Mouse (Mus musculus): Measurements from ENCODE around the gene Cers1.

The Cers1 gene

GRCm38 (mm10) chr8:70315624-70316510 is at the start of gene Cers1:
TSS of gene Cers1 (plus strand) at chr8:70315775.
- peak; percentile 76 for DNase-seq

GRCm38 (mm10) chr8:70267674-70268073 is 47.9 kb upstream of the Cers1 start:
- DNase-seq: no peak

- DNase-seq: no peak
These were observed 47.3 kb upstream of the Cers1 start for GRCm38 (mm10) chr8:70268311-70268710.

GRCm38 (mm10) chr8:70268799-70269565 is 46.6 kb upstream of the Cers1 start:
- DNase-seq: peak; percentile 49

- DNase-seq: no peak
These were observed 42.6 kb upstream of the Cers1 start for GRCm38 (mm10) chr8:70272949-70273348.

- DNase-seq: no peak
These were observed 41.2 kb upstream of the Cers1 start for GRCm38 (mm10) chr8:70274350-70274749.

GRCm38 (mm10) chr8:70276476-70276875 is 39.1 kb upstream of the Cers1 start:
- DNase-seq: no peak

- DNase-seq: no peak
These were observed 37.4 kb upstream of the Cers1 start for GRCm38 (mm10) chr8:70278175-70278574.

- no peak for DNase-seq
These were observed 36.3 kb upstream of the Cers1 start for GRCm38 (mm10) chr8:70279266-70279665.

- no peak for DNase-seq
These were observed 34.6 kb upstream of the Cers1 start for GRCm38 (mm10) chr8:70281001-70281400.

- peak; percentile 82 for DNase-seq
These were observed 32.9 kb upstream of the Cers1 start, which contains the start of gene Homer3 for GRCm38 (mm10) chr8:70282603-70283135. TSS of gene Homer3 (plus strand) at chr8:70282827.

GRCm38 (mm10) chr8:70283136-70284077 is 32.2 kb upstream of the Cers1 start:
- peak; percentile 43 for DNase-seq

GRCm38 (mm10) chr8:70284421-70284820 is 31.2 kb upstream of the Cers1 start:
- no peak for DNase-seq

GRCm38 (mm10) chr8:70285304-70285703 is 30.3 kb upstream of the Cers1 start:
- no peak for DNase-seq

GRCm38 (mm10) chr8:70286737-70287136 is 28.8 kb upstream of the Cers1 start:
- no peak for DNase-seq

GRCm38 (mm10) chr8:70293988-70294405 is 21.6 kb upstream of the Cers1 start:
- DNase-seq: no peak

- no peak for DNase-seq
These were observed 14.7 kb upstream of the Cers1 start for GRCm38 (mm10) chr8:70300881-70301280.

- DNase-seq: peak; percentile 90
These were observed 13.2 kb upstream of the Cers1 start, which contains the start of the genes Ddx49 and Cope for GRCm38 (mm10) chr8:70302358-70302890. TSS of gene Ddx49 (minus strand) at chr8:70302489. TSS of gene Cope (plus strand) at chr8:70302518.

GRCm38 (mm10) chr8:70302901-70303300 is 12.7 kb upstream of the Cers1 start:
- DNase-seq: no peak

- DNase-seq: peak; percentile 52
These were observed 6.3 kb upstream of the Cers1 start for GRCm38 (mm10) chr8:70309311-70309710.

GRCm38 (mm10) chr8:70313399-70313798 is 2.2 kb upstream of the Cers1 start:
- no peak for DNase-seq

Data from right cerebral cortex, postnatal 4 days (tissue).